Mouse (Mus musculus): ENCODE data around the gene Ppp4r1. TPM values are rescaled to one million over a fixed set of nuclear protein-coding genes. Genes with fewer than 3 reads are reported as not detected.

Gene Ppp4r1
- 33.1 TPM for polyA plus RNA-seq (2014; fragmentation: Illumina TruSeq; extraction: RNeasy Lipid Tissue Mini Kit (QIAGEN cat#74804))

GRCm38 (mm10) chr17:65782551-65783141 lies at the start of gene Ppp4r1:
Gene Ppp4r1 (plus strand): TSS chr17:65782573.

DNA sequence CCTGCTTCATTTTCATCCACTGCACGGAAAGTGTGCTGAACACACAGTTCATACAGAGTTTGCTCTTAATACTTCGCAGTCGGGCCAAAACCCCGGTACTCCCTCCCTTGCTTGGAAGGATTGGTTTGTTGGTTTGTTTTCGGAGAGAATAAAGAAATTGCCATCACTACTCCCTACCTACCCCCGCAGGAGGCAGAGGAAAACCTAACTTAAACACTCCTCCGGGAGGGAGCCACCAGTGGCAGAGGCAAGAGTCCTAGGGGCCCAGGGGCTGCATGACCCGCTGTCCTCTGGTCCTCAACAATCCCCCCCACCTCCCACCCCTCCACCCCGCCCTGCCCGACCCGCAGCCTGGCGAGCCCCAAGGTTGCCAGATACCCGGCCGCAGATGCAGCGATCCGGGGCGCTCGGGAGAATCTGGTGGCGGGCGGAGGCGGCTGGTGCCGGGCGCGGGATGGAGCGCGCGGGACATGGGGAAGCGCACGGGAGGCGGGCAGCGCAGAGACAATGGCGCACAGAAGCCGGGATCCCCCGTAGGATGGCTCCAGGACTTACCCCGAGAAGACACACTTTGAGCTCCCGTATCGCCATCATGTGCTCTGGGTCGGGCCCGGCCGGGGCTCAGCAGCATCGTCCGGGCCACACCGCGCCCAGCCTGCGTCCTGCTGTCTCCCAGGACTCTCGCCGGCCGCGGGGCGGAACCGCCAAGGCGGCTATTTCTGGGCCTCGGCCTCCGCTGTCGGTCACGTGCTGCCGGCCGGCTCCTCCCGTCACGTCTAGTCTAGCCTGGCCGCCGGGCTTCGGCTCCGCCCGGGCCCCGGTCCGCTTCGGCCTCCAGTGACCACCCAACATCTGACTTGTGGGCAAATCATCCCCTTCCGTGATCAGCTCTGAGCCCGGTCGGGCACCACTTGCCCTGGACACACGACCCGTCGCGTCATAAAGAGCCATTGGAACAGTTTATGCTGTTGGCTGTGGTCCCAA lies 10.1 kb upstream of the Ppp4r1 start, which contains the start of gene Rab31:
TSS of gene Rab31 (minus strand) at position 802 of the 984 bp plus-strand sequence.

GRCm38 (mm10) chr17:65885697-65886529 lies 103.5 kb downstream of the Ppp4r1 start, which contains the start of gene Ralbp1:
Gene Ralbp1 (minus strand): TSS chr17:65885798.

Other genes with a start within 250 kb of the Ppp4r1 start
- gene Tmem232, start 241.8 kb upstream of the Ppp4r1 start, polyA plus RNA-seq (2014; fragmentation: Illumina TruSeq; extraction: RNeasy Lipid Tissue Mini Kit (QIAGEN cat#74804)): 9.6 TPM
- 336 TPM for gene Vapa, start 169.0 kb upstream of the Ppp4r1 start, polyA plus RNA-seq (2014; fragmentation: Illumina TruSeq; extraction: RNeasy Lipid Tissue Mini Kit (QIAGEN cat#74804))
- 8.4 TPM for gene Txndc2, start 140.4 kb upstream of the Ppp4r1 start, polyA plus RNA-seq (2014; fragmentation: Illumina TruSeq; extraction: RNeasy Lipid Tissue Mini Kit (QIAGEN cat#74804))
- 81.1 TPM for gene Rab31, start 9.8 kb upstream of the Ppp4r1 start, polyA plus RNA-seq (2014; fragmentation: Illumina TruSeq; extraction: RNeasy Lipid Tissue Mini Kit (QIAGEN cat#74804))
- gene Ralbp1, start 103.2 kb downstream of the Ppp4r1 start, polyA plus RNA-seq (2014; fragmentation: Illumina TruSeq; extraction: RNeasy Lipid Tissue Mini Kit (QIAGEN cat#74804)): 68.9 TPM
- gene Twsg1, start 168.7 kb downstream of the Ppp4r1 start, polyA plus RNA-seq (2014; fragmentation: Illumina TruSeq; extraction: RNeasy Lipid Tissue Mini Kit (QIAGEN cat#74804)): 362 TPM

All from ovary, adult 10 weeks (tissue).